Mouse (Mus musculus): ENCODE measurements around the gene Cacna2d2.

GRCm38 (mm10) chr9:107576357-107577107 lies 177.1 kb downstream of the Cacna2d2 start, which contains the start of gene Hyal1:
- TF ChIP-seq CTCF (IDR thresholded peaks at IDR 0.05; ENCODE audit: extremely low read depth, insufficient read length, insufficient replicate concordance, low read depth, low read length): no peak
- peak; percentile 46; the same call in 1 of the 2 replicates for TF ChIP-seq POLR2A (IDR thresholded peaks at IDR 0.05; ENCODE audit: low read depth, low read length)

Data from small intestine, adult 2 months (tissue).